Mouse (Mus musculus) limb, embryonic 14.5 days (tissue): ENCODE measurements around the gene Islr2. TPM values are rescaled to one million over a fixed set of nuclear protein-coding genes. Genes with fewer than 3 reads are reported as not detected.

Experiments
- ATAC-seq: fragments of 200-750 bp; cut with Nextera tagmentation; 2 replicates; pipeline ENCODE4 v1.8.0; 2017; ENCODE audit warnings: low read depth, moderate number of reproducible peaks, moderate TSS enrichment; ENCODE audit not compliant: low FRiP score
- DNase-seq: peaks from one replicate; pipeline ENCODE4 v3.0.0-alpha.2; 2015; ENCODE audit warnings: low spot score
- H3K27ac ChIP-seq: fragments of 300-500 bp; sonication (generic); replicated peaks from 2 replicates; pipeline ENCODE4 v1.5.1; 2014; ENCODE audit warnings: low read depth, mild to moderate bottlenecking, low read length, moderate library complexity, mixed read lengths
- H3K27me3 ChIP-seq: fragments of 300-500 bp; sonication (generic); 2 replicates; pipeline ENCODE4 v1.6.1; 2014; ENCODE audit warnings: low read length, mixed read lengths; ENCODE audit not compliant: control insufficient read depth, insufficient read depth
- H3K36me3 ChIP-seq: fragments of 300-500 bp; sonication (generic); 2 replicates; pipeline ENCODE4 v1.6.1; 2014; ENCODE audit warnings: mild to moderate bottlenecking, low read length, moderate library complexity, mixed read lengths; ENCODE audit not compliant: control insufficient read depth, insufficient read depth
- H3K4me1 ChIP-seq: fragments of 300-500 bp; sonication (generic); 2 replicates; pipeline ENCODE4 v1.6.1; 2014; ENCODE audit warnings: antibody characterized with exemption, low read length, mixed read lengths; ENCODE audit not compliant: control insufficient read depth, insufficient read depth
- H3K4me2 ChIP-seq: fragments of 300-500 bp; sonication (generic); replicated peaks from 2 replicates; pipeline ENCODE4 v1.6.1; 2014; ENCODE audit warnings: low read depth, mild to moderate bottlenecking, low read length, moderate library complexity; ENCODE audit not compliant: severe bottlenecking
- H3K4me3 ChIP-seq: fragments of 300-500 bp; sonication (generic); replicated peaks from 2 replicates; pipeline ENCODE4 v1.5.1; 2014; ENCODE audit warnings: low read length
- H3K9ac ChIP-seq: fragments of 300-500 bp; sonication (generic); 2 replicates; pipeline ENCODE4 v1.6.1; 2014; ENCODE audit warnings: mild to moderate bottlenecking, low read depth, low read length, moderate library complexity; ENCODE audit not compliant: severe bottlenecking
- H3K9me3 ChIP-seq: fragments of 300-500 bp; sonication (generic); 2 replicates; pipeline ENCODE4 v1.6.1; 2016; ENCODE audit warnings: low read length; ENCODE audit not compliant: control insufficient read depth
- POLR2A ChIP-seq: fragments of 200-500 bp; IDR thresholded peaks from 2 replicates; pipeline ENCODE4 v1.8.0; 2012; ENCODE audit warnings: inconsistent platforms, mild to moderate bottlenecking, moderate library complexity, borderline replicate concordance; ENCODE audit not compliant: insufficient read depth, insufficient read length; ENCODE audit errors: extremely low read depth
- WGBS: fragments of 180-500 bp; shearing (Covaris S2); extraction: QIAGEN DNeasy Blood & Tissue Kit; methylation state at CpG from one replicate; pipeline ENCODE4 v1.1.7; 2014; 5-methylcytosine and 5-hydroxymethylcytosine counted together
- polyA plus RNA-seq, 2 experiments: library from polyadenylated mRNA; depleted of rRNA in 1 of 2; stranded (reverse) in 1 of 2; unstranded in 1 of 2; fragments of >200 nt; fragmentation: Nextera tagmentation in 1 of 2; extraction: Ambion mirVana in 1 of 2; gene quantifications; 2 replicates each; pipeline versions ENCODE4 v1.2.1 to v1.2.3; 2012 to 2014

The Islr2 gene
- polyA plus RNA-seq, 2 experiments: 1.7 to 12.2 TPM

- Histone ChIP-seq H3K4me1 (no peaks in the 10 kb centered on the region), H3K9me3 (no peaks in the 10 kb centered on the region), H3K4me2 (no peak overlapping the region), H3K9ac (no peak overlapping the region), H3K4me3 (no peak overlapping the region), H3K36me3 (no peaks in the 10 kb centered on the region), H3K27ac (no peak overlapping the region), H3K27me3 (no peaks in the 10 kb centered on the region)
- DNase-seq (no peak), ATAC-seq (no peak)
- no peak for TF ChIP-seq POLR2A
- 83% methylated on average over 6 of the region's 6 CpGs for WGBS
Measured at GRCm38 (mm10) chr9:58184456-58184855, 19.7 kb downstream of the Islr2 start.

- 91% methylated on average over 2 of the region's 2 CpGs for WGBS
- H3K27me3 ChIP-seq: no peaks in the 10 kb centered on the region
- ATAC-seq: no peak
- TF ChIP-seq POLR2A: no peak
- no peak overlapping the region for H3K4me2 ChIP-seq
- no peak overlapping the region for H3K4me3 ChIP-seq
- no peak for DNase-seq
- no peaks in the 10 kb centered on the region for H3K36me3 ChIP-seq
- peaks cover 9% of the 10 kb centered on the region for H3K4me1 ChIP-seq
- H3K27ac ChIP-seq: no peak overlapping the region
- H3K9me3 ChIP-seq: no peaks in the 10 kb centered on the region
- no peak overlapping the region for H3K9ac ChIP-seq
Measured at GRCm38 (mm10) chr9:58179390-58179789, 24.7 kb downstream of the Islr2 start.

- Histone ChIP-seq H3K4me2 (no peak overlapping the region), H3K4me3 (no peak overlapping the region), H3K36me3 (no peaks in the 10 kb centered on the region), H3K4me1 (peaks cover 9% of the 10 kb centered on the region), H3K27me3 (no peaks in the 10 kb centered on the region), H3K9me3 (no peaks in the 10 kb centered on the region), H3K9ac (no peak overlapping the region), H3K27ac (no peak overlapping the region)
- DNase-seq: no peak
- 76% methylated on average over 4 of the region's 4 CpGs for WGBS
- TF ChIP-seq POLR2A: no peak
- ATAC-seq: no peak
Measured at GRCm38 (mm10) chr9:58177165-58177564, 27.0 kb downstream of the Islr2 start.

- H3K4me3 ChIP-seq: no peak overlapping the region
- peak; percentile 74 for DNase-seq
- peaks cover 9% of the 10 kb centered on the region for H3K4me1 ChIP-seq
- H3K9me3 ChIP-seq: no peaks in the 10 kb centered on the region
- H3K27me3 ChIP-seq: no peaks in the 10 kb centered on the region
- peak; percentile 60; the same call in 1 of the 2 replicates for ATAC-seq
- no peak overlapping the region for H3K9ac ChIP-seq
- H3K4me2 ChIP-seq: no peak overlapping the region
- 31% methylated on average over 5 of the region's 5 CpGs for WGBS
- no peaks in the 10 kb centered on the region for H3K36me3 ChIP-seq
- H3K27ac ChIP-seq: peak overlapping the region; percentile 38; the same call in 1 of the 2 replicates
- no peak for TF ChIP-seq POLR2A
Measured at GRCm38 (mm10) chr9:58175745-58176487, 28.2 kb downstream of the Islr2 start.

GRCm38 (mm10) chr9:58174818-58175251, 29.3 kb downstream of the Islr2 start:
- Histone ChIP-seq H3K4me3 (no peak overlapping the region), H3K9me3 (no peaks in the 10 kb centered on the region), H3K9ac (no peak overlapping the region), H3K27me3 (no peaks in the 10 kb centered on the region), H3K27ac (no peak overlapping the region), H3K36me3 (no peaks in the 10 kb centered on the region), H3K4me2 (no peak overlapping the region), H3K4me1 (peaks cover 9% of the 10 kb centered on the region)
- ATAC-seq (peak; percentile 57), DNase-seq (no peak)
- 26% methylated on average over 5 of the region's 5 CpGs for WGBS
- TF ChIP-seq POLR2A: no peak
